Mouse (Mus musculus): ENCODE data around the gene Nlrp6.

- no peak for TF ChIP-seq CTCF (IDR thresholded peaks at IDR 0.05; ENCODE audit: borderline replicate concordance, control insufficient read depth, extremely low read depth, insufficient read depth, low read length, poor library complexity)
- no peak for TF ChIP-seq POLR2A (IDR thresholded peaks at IDR 0.05; ENCODE audit: control insufficient read depth, extremely low read depth, insufficient read depth, low read length, poor library complexity)
These were observed 22.8 kb upstream of the Nlrp6 start for GRCm38 (mm10) chr7:140897863-140898262.
